Mouse (Mus musculus): ENCODE data around the gene Nav3.
"Not testable (repeated sequence)": the region's sequence is repeated elsewhere in the genome, so short reads cannot be mapped to it uniquely, and the experiment has no call there.

Gene Nav3

GRCm38 (mm10) chr10:110085903-110086302 is 370.1 kb downstream of the Nav3 start:
- ATAC-seq (ENCODE audit: low TSS enrichment) = no peak

DNA sequence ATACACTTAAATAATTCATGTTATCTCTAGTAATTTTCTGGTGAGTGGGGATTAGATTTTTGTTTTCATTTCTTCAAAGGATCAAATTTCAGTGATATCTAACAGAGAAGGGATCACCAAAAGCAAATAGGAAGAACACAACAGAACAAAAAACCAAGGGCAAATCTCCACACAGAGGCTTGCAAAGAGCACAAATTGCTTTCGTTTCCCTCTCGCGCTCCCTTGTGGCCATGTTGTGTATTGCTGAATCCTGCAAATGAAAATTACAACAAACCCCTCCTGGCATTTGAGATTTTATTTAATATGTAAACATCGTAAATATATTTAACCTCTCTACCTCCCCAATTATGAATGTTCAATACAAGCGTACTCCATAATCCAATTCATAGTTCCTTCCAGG is 370.8 kb downstream of the Nav3 start:
- ATAC-seq (ENCODE audit: low TSS enrichment) = peak; percentile 51; the same call in 1 of the 2 replicates

GRCm38 (mm10) chr10:110076575-110076974 is 379.4 kb downstream of the Nav3 start:
- ATAC-seq (ENCODE audit: low TSS enrichment) = peak; percentile 76

GRCm38 (mm10) chr10:110072355-110072754 is 383.6 kb downstream of the Nav3 start:
- peak; percentile 55; the same call in 1 of the 2 replicates for ATAC-seq (ENCODE audit: low TSS enrichment)

GRCm38 (mm10) chr10:110061166-110061565 is 394.8 kb downstream of the Nav3 start:
- ATAC-seq (ENCODE audit: low TSS enrichment) = no peak

DNA sequence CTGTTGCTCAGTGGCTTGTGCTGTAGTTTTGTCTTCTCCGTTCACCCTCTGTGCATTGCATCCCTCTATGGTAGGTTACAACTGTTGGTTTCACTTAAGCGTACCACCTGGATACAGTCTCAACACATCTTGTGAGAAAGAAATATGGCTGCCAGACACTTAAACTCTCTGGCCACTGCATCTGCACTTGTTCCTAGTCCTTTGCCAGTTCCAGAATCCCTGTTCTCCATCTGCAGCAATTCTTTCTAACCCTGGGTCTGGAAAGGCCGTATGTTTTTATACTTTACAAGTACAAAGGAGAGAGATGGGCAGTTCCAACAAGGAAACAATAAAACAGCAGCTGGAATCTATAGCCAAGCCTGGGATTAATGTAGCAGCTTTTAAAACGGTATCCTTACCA is 418.5 kb downstream of the Nav3 start:
- no peak for ATAC-seq (ENCODE audit: low TSS enrichment)

- no peak for ATAC-seq (ENCODE audit: low TSS enrichment)
Measured at GRCm38 (mm10) chr10:110034582-110035099, 421.4 kb downstream of the Nav3 start.

DNA sequence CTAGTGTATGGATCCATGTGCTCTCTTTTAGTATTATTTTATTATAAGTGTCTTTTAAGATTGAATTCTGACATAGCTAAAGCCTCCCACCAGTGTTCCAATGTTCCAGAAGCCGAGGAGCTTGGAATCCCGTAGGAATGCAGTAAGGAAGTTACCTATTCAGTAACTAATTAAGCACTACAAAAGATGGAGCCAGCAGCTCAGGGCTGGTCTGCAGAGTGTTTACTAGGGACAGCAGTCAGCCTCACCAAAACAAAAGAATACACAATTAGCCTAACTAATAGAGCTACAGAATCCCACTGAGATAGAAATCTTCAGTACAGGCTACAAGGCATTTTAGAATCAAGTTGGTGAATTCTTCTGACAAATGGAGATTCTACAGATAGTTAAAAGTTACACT is 431.1 kb downstream of the Nav3 start:
- ATAC-seq (ENCODE audit: low TSS enrichment) = not testable (repeated sequence)

DNA sequence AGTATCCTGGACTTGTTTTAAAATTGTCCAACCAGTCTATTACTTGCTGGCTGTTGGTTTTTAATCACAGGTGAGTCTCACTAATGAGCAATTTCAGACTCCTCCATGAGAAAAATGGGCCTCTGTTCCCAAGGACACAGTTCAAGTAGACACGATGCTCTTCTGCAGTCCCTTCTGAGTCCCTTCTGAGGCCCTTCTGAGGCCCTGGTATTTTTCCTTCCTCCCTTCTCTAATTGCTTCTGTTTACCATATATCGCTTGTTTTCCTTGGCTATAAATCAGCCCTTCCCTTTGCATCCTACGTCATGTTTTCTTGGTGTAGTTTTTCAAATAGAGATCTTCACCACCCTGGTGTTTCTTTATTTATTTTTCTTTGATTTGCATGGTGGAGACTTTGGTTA is 433.9 kb downstream of the Nav3 start:
- no peak for ATAC-seq (ENCODE audit: low TSS enrichment)

- ATAC-seq (ENCODE audit: low TSS enrichment) = 0 out of 2 replicates have a peak, but pooled peaks have one; percentile 34
Measured at GRCm38 (mm10) chr10:110019266-110019866, 436.6 kb downstream of the Nav3 start.

DNA sequence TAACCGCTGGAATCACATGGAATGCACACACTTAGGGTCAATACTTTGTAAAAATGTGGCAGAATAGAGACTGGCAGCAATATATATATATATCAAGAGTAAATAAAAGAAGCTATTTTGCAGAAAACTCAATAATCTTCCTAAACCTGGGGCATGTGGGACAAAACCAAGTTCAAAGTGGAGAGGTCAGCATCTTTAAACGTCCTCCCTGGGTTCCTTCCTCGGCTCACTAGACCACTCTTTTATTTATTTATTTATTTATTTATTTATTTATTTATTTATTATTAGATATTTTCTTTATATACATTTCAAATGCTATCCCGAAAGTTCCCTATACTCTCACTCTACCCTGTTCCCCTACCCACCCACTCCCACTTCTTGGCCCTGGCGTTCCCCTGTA is 454.7 kb downstream of the Nav3 start:
- not testable (repeated sequence) for ATAC-seq (ENCODE audit: low TSS enrichment)

GRCm38 (mm10) chr10:110000755-110001247 is 455.2 kb downstream of the Nav3 start:
- no peak for ATAC-seq (ENCODE audit: low TSS enrichment)

GRCm38 (mm10) chr10:109999904-110000303 is 456.1 kb downstream of the Nav3 start:
- ATAC-seq (ENCODE audit: low TSS enrichment) = no peak

DNA sequence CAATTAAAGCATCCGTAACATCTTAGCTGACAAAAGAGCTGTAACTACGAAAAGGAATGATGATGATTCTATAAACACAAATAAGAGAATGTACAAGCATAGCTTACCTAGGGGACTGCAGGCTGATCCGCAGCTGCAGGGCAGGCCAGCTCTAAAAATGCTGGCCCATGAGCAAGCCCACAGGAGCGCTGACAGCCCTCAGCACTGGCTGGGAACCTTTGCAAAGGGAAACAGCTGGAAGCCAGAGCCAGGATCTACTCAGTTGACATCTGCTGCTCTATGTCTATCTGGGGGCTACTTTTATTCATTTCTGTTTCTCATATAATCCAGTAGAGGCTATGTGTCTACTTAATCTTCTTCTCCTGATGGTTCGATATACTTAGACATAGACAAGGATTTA is 461.7 kb downstream of the Nav3 start:
- no peak for ATAC-seq (ENCODE audit: low TSS enrichment)

DNA sequence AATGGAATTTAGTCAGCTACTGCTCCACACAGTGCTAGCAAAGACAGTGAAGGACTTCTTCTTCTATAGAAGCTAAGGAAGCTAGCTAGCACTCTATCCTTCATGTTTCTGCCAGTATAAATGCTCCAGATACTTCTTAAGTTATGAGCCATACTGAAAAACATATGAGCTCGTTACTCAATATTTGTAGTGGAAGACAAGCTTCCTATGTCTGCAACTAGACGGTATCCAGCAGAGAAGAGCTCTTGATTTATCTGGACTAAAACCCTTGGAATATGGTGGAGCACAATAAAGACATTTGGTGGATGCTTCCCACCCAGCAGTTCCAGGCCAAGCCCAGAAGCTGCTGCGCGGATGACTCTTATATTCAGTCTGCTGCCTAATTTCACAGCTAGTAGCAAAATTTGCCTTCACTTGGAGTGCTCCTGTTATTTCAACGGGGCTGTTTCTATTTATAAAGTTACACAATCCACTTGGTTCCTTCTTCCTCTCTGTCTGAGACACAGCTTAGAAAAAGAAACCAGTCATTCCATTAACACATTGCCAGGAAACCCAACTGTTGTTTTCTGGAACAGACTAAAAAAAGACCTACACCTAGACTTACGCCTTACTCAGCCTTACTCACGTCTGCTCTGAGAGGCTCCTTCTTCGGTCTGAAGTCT is 470.0 kb downstream of the Nav3 start:
- peak; percentile 95 for ATAC-seq (ENCODE audit: low TSS enrichment)

- no peak for ATAC-seq (ENCODE audit: low TSS enrichment)
Measured at GRCm38 (mm10) chr10:109976351-109976750, 479.7 kb downstream of the Nav3 start.

GRCm38 (mm10) chr10:109974177-109974576 is 481.8 kb downstream of the Nav3 start:
- ATAC-seq (ENCODE audit: low TSS enrichment) = no peak

DNA sequence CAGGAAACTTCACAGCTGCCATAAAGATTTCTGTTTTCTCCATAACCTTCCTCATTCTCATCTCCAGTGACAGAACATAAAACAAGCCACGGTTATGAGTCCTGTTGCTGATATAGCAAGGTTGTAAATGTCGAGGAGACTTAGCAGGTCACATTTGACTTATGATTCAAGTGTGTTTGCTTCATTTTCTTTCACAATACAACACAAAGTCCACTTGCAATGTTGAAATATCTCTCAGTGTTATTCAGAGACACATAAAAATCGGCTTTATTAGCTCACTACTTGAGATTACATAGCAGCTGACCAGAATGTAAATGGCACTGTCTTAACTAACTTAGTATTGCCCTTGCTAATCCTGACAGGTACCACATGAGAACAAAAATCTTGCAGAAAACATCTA is 482.5 kb downstream of the Nav3 start:
- ATAC-seq (ENCODE audit: low TSS enrichment) = no peak

DNA sequence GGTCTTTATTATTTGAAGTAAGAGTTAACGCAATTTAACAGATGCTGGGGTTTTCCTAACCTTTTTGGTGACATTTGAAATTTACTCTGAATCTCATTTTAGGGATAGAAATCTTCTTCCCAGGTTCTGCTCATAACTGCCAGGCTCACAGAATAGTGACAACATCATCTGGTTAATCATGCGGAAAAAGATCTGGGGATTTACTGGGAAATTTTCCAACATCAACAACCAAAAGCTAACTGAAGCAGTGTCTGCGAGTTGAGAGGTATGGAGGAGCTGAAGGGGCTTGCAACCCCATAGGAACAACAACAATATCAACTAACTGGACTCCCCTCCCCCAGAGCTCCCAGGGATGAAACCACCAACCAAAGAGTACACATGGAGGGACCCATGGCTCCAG is 505.7 kb downstream of the Nav3 start:
- ATAC-seq (ENCODE audit: low TSS enrichment) = no peak

- no peak for ATAC-seq (ENCODE audit: low TSS enrichment)
Measured at GRCm38 (mm10) chr10:109929319-109929622, 526.7 kb downstream of the Nav3 start.

DNA sequence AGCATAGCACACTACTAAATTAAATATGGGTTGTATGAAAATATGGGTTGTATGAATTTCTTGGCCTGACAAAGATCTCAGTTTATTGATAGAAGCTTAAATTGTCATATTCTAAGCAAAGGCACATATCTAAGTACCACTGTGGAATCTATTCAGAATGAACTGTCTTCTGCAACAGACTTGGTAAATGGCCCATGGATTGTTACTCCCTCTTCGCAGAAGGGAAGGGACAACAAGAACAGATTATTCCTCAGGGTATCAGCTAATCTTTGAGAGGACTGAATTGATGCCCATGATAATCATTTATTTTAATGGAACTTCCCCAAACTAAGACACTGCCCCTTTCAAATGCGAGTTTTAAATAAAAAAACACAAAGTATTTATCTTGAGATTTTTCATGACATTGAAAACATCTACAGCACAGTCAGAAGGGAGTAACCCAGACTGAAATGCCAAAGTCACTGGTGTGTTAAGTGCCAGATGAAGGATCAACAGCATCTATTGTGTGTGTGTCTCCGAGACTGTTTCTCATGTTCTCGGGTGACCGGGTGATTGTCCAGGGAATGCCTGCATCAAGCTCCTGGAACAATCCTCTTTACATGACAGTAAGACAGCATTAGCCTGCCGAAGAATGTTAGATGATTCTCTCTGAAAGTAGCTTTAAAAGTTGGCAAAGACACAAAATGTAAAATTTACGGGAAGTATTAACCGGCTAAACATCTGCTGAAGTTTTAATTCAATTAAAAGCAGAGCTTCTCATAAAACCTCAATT is 527.3 kb downstream of the Nav3 start:
- ATAC-seq (ENCODE audit: low TSS enrichment) = no peak

DNA sequence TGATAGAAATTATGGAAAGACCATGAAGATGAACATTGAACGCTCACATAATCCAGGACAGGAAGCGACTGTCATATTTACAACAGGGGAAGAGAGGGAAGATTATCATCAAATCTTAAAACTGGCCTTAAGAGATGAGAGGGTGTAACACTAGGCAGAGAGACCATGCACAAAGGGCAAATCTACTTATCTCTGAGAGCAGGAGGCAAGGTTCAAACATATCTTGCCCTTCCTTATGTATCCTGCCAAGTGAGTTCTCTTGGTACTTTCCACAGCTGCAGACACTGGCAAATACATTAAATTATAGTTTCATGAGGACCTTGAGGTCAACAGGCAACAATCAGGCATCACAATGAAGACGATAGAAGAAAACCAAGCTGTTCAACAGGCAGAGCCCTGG is 529.9 kb downstream of the Nav3 start:
- ATAC-seq (ENCODE audit: low TSS enrichment) = no peak

- no peak for ATAC-seq (ENCODE audit: low TSS enrichment)
Measured at GRCm38 (mm10) chr10:109924136-109924535, 531.9 kb downstream of the Nav3 start.

Data from frontal cortex, adult (tissue).